Mouse (Mus musculus) lung, postnatal 14 days (tissue): ENCODE measurements around the gene Eps8l2.

ENCODE experiments used
- DNase-seq: peaks from one replicate; pipeline ENCODE4 v3.0.0; 2021

Gene Eps8l2

DNA sequence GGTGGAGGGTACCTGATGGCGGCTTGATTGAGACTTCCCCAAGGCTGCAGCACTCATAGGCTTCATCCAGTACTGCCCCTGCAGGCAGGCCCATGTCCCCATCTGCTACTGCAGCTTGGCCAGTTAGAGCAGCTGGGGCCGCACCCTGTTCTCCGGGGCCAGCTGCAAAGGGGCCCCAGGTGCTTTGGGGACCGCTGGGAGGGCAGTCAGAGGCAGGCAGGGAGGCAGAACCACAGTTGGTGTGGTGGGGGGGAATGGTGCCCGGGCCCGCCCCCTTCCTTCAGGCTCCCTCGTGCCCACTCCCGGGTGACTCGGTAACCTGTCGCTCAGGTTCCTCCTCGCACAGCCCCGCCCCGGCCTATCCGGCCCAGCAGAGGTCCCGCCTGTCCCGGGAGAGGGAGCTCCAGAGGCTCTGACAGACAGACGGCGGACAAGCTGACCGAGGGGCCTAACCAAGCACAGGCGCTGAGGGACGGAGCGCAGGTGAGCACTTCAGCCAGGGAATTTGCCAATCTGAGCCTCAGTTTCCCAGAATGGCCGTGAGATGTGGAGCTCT is at the start of gene Eps8l2:
TSS of gene Eps8l2 (plus strand) at position 305 of the 556 bp plus-strand sequence.
- peak; percentile 74 for DNase-seq

DNA sequence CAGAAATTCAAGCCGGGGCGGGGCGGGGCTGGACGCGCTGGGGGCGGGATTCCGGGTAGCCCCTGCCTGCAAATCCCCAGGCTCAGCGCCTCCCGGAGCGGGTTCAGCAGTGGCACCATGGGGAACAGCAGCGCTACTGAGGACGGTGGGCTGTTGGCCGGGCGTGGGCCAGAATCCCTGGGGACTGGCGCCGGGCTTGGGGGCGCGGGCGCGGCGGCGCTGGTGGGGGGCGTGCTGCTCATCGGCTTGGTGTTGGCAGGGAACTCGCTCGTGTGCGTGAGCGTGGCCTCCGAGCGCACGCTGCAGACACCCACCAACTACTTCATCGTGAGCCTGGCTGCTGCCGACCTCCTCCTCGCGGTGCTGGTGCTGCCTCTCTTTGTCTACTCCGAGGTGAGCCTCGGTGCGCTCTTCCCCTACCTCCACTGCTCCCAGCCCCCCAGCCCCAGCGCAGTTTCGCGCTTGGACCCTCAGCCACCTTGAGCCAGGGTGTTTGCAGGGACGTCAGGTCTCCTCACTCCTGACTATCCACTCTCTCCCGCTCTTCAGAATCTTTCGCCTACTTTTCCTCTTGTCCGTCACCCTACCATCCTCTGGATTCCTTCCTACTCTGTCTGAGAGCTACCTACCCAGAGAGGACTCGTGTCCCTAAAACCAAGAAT is 46.6 kb upstream of the Eps8l2 start, which contains the start of gene Drd4:
TSS of gene Drd4 (plus strand) at position 86 of the 662 bp plus-strand sequence.
- no peak for DNase-seq

DNA sequence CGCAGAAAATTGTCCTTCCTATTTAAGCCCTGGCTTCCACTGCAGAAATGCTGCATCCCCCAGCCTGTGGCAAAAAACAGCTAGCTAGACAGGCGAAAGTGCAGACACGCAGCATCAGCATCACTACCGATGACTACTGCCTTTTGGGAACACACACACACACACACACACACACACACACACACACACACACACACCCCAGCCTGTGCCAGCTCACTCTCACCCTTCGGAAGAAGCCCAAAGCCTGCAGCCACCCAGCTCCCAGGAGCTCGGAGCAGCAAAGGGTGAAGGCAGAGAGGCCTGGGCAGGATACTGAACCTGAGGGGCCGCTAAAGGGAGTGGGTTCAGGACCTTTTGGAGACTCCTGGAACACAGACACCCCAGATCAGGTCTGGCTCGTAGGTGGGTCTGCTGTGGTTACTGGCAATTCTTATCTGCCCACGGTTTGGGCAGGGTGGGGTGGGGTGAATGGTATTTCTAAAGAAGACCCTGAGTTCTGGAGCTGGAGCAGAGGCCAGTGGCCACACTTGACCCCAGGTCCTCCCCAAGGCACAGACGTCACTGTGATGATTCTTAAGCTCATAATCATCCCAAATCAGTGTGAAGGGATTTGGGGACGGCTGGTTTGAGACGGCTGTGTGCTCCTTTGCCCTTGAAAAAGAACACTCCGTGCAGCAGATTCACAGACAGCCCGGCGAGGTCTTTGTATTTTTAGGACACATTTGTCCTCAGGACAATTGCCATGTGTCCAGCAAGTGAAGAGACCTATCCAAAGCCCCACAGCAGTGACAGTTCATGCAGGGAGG is 45.9 kb upstream of the Eps8l2 start:
- DNase-seq, result no peak

DNA sequence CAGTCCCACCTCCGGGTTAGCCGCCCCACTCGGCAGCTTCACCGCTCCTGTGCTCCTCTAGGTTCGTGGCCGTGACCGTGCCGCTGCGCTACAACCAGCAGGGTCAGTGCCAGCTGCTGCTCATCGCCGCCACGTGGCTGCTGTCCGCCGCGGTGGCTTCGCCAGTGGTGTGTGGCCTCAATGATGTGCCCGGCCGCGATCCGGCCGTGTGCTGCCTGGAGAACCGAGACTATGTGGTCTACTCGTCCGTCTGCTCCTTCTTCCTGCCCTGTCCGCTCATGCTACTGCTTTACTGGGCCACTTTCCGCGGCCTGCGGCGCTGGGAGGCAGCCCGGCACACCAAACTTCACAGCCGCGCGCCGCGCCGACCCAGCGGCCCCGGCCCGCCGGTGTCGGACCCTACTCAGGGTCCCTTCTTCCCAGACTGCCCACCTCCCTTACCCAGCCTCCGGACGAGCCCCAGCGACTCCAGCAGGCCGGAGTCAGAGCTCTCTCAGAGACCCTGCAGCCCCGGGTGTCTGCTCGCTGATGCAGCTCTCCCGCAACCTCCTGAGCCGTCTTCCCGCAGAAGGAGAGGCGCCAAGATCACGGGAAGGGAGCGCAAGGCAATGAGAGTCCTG is 44.7 kb upstream of the Eps8l2 start:
- peak; percentile 39 for DNase-seq

DNA sequence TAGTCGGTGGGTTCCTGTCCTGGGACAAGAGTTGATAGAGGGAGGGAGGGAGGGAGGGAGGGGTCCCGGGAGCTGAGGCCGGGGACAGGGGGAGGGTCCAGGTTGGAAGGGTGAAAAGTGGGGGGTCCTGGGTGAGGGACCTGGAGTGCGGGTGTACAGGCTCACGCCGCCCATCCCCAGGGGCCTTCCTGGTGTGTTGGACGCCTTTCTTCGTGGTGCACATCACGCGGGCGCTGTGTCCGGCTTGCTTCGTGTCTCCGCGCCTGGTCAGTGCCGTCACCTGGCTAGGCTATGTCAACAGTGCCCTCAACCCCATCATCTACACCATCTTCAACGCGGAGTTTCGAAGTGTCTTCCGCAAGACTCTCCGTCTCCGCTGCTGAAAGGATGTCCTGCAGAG is 44.2 kb upstream of the Eps8l2 start:
- DNase-seq, result no peak

DNA sequence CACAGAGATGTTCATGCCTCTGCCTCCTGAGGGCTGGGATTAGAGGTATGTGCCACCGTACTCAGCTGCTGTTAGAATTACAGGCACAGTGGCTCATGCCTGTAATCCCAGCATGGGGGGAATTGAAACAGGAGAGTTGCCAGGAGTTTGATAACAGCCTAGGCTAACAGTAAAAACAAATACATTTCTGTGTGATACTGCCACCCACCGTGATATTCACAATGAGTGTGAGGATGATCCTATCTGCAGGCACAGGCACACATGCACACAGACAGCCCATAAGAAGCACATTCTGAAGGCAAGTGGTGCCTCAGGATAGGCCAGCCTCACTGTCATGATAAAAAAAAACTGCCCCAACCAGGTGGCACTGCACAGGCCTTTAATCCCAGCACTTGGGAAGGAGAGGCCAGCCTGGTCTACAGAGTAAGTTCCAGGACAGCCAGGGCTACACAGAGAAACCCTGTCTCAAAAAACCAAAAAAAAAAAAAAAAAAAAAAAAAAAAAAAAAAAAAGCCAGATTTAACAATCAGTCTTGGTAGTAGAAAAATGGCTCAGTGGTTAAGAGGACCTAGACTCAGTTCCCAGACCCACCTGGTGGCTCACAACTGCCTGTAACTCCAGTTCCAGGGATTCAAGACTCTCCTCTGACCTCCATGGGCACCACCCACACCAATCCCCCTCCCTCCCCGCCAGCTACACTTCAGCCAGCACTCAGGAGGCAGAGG is 40.6 kb upstream of the Eps8l2 start:
- DNase-seq, result no peak

DNA sequence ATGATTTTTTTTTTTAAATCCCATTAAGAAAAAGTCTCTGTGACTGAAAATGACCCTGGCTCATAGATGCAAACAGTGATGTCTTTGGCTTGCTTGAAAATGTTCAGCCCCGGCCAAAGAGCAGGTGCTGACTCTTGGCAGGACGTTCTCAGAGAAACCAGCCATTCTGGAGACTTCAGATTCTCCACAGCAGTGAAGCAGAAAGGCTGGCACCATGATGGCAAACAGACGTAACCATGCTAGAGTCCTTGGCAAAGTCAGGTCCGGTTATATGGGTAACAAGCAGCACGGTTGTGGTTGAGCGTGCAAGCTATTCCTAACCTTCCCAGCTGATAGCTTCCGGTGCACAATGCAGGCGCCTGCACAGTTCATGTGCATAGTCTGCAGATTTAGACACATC is 39.5 kb upstream of the Eps8l2 start:
- no peak for DNase-seq

DNA sequence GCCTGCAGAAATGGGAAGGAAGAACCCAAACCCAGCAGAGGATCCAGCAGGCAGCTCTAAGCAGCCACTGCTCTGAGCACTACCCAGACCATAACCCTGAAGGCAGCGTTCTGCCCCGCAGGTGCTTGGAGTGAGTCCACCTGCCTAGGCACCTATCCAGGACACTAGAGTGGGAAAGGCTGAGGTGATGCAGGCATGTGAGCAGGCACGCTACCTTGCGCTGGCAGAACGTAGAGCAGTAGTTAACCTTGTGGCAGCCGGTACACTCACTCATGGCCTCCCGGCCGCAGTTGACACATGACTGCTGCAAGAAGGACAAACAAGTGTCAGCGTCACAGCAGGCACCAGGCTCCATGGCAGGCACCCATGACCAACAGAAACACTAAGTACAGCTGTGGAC is 37.3 kb upstream of the Eps8l2 start:
- no peak for DNase-seq

DNA sequence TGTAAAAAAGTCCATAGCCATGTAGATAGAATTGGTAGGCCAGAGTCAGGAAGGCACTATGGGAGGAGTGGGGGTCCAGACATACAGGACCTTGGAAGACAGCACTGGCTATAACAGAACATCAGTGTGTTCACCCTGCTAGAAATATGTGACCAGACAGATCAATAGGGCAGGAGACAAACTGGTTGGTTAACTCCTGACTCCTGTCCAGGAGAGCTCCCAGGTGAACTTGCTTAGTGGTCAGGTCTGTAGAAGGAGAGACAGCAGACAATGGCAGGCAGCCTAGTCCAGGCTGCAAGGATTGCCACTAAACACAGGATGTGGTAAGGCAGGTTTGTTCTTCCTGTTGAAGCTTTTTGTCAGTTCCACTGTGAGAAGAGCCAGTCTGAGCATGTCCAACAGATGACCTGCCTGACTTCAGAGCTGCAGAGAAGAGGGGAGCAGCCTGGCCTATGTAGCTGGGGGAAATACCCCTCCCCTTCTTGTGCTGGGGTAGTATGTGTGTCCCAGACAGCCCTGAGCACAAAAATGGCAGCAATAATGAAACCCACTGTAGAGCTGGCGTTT is 35.9 kb upstream of the Eps8l2 start:
- DNase-seq, result no peak

DNA sequence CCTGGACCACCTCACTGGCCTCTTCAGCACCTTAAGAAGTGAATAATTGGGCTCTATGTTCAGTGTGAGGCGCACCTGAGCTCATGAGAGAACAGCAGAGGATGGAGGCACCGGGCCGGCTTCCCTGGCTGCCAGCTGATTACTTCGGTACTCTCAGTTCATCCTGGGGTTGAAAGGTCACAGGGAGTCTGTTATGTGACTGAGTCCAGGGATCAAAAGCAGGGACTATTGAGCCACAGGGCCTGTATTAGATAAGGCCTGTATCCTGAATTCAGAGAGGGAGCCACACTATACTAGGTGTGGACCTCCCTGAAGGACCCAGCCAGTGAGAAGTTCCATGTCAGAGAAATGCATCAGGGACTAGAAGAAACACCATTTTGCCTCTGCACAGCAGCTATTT is 34.1 kb upstream of the Eps8l2 start:
- no peak for DNase-seq

DNA sequence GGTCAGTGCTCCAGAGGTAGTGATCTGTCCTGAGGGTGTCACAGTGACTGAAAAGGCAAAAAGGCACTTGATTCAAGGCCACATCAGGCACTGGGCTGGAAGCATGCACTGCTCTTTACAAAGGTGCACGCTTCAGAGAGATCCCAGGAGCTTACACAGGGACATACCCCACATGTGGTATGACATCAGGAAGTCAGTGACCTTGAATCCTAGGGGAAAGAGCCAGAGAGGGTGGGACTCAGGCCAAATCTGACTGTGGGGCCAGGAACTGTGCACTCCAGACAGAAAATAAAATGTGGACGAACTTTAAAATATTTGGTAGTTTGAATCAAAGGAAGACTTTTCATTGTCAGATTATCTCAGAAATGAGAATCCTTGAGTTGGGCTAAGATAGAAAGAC is 24.3 kb upstream of the Eps8l2 start:
- DNase-seq, result no peak

DNA sequence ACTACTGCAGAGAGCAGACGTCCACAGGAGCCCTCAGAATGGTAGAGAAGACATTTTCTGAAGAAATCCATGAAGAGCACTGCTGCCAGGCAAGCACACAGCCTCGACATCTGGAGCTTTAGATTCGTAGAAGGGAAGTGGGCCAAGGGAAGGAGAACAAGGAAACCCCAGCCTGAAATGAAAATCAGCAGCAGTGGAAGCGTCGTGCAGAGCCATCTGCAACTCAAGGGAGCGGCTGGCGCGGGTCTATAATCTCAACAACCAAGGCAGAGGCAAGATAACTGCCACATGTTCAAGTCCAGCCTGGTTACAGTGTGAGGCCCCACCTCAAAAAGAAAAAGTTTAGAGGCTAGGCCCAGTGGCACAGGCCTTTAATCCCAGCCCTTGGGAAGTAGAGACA is 23.6 kb upstream of the Eps8l2 start:
- DNase-seq, result no peak

DNA sequence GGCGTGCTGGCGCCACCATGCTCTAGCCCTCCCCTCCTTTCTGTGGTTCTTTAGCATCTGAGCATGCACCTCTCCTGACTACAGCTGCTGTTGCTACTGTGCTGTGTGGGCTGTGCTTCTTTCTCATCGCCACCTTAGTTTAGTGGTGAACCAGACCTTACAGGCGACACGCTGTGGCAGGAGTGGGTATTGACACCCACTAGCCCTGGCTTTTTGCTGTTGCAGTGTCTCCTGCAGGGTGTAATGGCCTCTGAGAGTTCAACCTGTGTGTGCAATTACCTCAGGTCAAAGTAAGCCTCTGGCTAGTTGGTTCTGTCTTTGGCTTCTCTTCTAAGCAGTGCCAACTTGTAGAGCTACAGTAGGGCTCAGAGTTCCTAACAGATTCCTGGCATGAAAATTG is 22.7 kb upstream of the Eps8l2 start:
- DNase-seq, result peak; percentile 37

DNA sequence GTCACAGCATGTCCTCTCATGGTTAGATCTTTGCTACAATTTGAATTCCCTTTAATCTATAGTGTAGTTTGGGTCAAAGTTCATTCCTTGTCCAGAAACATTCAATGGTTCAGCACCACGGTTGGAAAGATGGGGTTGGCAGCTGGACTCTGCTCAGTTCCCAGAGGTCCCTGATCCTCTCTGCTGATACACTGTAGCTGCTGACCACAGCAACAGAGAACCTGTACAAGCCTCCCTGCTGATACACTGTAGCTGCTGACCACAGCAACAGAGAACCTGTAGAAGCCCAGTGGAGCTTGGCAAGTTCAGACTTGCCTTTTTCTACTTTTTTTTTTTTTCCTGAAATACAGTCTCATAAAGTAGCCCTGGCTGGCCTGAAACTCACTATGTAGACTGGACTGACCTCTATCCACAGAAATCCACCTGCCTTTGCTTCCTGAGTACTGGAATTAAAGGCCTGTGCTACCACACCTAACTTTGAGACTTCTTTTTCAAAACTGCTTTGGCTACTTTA is 21.0 kb upstream of the Eps8l2 start:
- no peak for DNase-seq

DNA sequence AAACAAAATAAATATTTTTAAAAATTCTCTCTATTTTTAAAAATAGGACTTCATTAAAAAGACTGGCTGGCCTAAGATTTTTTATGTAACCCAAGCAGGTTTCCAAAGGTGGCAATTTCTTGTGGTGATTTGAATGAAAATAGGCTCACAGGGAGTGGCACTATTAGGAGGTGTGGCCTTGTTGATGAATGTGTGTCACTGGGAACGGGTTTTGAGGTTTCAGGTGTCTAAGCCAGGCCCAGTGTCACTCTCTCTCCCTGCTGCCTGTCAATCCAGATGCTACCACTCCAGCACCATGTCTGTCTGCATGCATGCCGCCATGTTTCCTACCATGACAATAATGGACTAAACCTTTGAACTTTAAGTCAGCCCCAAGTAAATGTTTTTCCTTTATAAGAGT is 19.2 kb upstream of the Eps8l2 start:
- no peak for DNase-seq

DNA sequence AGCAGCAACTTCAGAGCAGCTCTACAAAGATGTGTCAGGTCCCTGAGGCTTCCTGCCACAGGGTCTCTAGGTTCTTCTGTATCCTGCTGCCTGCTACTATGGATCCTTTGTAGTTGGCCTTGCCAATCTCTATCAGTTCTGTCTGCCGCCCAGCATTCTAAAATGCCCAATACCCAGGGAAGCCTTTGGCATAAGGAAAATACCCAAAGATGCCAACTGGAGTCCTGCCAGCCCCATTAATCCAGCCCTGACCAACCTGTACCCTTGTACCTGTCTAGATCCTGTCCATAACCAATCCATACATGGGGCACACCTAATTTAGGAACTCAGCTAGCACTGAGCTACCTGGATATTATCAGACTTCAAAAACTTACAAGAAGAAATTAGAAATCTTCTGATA is 14.0 kb upstream of the Eps8l2 start:
- no peak for DNase-seq

DNA sequence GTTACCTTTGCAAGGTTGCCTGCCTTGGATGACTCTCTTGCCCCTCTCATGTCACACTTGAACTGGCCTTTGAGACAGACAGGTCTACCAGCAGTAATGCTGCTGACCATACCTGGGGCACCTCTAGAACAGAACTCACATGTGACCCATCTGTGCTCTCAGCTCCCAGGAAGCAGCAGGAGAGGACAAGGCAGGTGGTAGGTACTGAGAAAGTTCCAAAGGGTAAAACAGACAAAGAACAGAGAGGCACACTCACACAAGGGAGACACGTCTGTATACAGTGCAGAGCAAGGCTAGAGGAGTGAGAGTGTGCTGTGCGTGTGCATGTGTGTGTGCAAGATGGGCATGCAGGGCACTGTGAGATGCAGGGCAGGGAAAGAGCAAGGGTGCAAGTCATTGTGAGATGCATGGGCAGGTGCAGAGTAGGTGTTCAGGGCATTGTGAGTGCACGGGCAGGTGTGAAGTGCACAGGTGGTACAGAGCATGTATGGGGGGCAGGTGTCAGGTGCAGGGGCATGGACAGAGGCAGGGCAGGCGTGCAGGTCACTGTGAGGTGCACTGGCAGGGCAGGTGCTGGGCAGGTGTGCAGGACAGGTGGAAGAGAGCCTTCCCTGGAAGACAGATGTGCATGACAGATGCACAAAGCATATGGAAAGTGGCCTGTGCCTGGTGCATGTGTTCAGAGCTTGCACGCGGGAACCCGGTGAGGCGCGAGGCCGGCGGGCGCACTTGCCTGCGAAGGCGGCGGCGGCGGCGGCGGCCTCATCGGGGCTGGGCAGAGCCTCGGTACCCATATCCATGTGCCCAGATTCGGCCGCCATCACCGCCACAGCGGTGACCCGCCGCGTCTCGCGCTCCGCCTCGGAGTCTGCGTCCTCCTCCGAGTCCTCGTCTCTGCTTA is 11.9 kb upstream of the Eps8l2 start:
- peak; percentile 33 for DNase-seq

DNA sequence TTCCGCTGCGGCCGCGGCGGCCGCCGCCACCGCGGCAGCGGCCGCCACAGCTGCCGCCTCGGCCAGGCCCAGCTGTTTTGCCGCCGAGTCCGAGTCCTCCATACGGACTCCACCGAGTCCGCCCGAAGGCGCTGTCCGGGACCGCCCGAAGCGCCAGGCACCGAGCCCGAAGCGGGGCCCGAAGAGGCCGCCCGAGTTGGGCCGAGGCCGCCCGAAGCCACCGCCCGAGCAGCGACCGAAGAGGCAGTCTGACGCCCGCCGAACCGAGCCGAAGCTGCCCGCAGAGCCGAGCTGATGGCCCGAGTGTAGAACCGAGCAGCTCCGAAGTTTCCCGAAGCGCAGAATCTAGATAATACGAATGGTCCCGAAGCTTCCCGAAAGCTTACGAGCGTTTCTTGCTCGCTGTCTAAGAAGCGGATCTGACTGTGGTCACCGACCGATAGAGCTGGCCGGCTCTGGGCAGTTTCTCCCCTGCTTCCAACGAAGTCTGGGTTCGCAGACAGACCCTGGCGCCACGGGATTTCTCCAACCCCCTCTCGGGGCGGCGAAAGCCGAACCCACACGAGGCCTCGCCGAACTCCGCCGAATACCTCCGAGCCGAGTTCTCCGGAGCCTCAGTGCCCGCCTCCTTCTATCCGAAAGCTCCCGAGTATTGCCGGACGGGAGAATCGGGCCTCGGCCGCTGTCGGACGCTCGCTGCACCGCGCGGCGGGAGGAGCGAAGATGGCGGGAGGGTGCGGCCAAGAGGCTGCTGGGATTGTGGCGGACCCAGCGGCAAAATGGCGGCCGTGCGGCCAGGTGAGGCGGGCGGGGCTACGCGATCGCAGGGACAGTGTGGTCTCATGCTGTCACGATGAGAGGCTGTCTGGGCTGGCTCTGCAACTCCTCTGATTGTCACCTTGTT is 11.0 kb upstream of the Eps8l2 start, which contains the start of the genes Deaf1 and Tmem80:
TSS of gene Deaf1 (minus strand) at position 222 of the 904 bp plus-strand sequence.
TSS of gene Tmem80 (plus strand) at position 271 of the 904 bp plus-strand sequence.
- peak; percentile 100 for DNase-seq

DNA sequence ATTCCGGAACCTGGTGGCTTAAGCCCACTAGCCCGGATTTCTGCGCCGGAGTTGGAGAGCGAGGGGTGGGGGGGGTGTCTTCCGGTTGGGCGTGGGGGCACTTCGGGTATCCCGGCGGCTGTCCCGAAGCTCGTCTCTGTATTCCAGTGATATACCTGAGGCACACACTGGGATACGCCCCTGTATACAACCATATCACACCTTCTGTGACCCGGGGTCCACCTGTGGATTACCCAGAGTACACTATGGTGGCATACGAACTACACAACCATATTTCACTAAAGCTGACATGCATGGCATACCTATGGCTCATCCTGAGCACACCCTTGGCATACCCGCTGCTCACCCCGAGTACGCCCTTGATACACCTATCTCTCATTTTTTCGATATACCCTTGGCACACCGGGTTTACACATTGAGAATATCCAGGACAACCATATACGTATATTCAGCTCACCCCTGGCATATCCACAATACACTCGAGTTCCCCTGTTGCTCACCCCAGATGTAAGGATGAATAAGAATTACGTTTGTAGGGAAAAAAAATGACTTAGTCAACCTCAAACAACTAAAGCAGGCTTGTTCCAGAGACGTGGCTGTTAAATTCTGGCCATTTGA is 10.2 kb upstream of the Eps8l2 start:
- DNase-seq, result no peak

DNA sequence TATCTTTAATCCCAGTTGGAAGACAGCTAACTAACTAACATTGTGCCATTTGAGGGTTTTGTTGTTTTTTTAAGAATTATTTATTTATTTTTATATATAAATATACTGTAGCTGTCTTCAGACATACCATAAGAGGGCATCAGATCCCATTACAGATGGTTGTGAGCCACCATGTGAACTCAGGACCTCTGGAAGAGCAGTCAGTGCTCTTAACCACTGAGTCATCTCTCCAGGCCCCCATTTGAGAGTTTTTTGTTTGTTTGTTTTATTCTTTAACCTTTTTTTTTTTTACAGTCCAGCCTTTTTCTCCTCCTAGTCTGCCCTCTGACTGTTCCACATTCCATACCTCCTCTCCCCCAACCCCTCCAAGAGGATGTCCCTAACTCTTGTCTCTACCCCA is 8.0 kb upstream of the Eps8l2 start:
- no peak for DNase-seq
